In the genomic region with DNA sequence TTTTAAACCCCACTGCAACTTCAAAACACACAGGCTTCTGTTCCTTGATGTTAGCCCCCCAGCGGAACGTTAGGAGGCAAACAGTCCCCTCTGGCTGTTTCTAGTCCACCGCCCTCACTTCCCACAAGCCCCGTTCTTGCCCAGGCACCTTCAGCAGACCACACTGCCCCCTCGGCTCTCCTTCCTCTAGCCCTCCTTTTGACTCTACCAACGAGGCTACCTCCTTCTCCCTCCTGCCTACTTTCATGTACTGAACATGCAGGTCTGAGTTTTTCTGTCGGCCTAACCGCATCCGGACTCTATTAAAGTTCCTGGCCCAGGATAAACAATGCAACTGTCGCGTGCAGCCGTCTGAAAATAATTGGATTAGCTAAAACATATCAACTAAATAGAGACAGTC, we compare ENCODE assay signal across 10 mouse cellular contexts. TPM values are rescaled to one million over a fixed set of nuclear protein-coding genes. Genes with fewer than 3 reads are reported as not detected.
DNase-seq lines count a peak whose midpoint lies in the region; ATAC-seq and TF ChIP-seq lines count a peak whose summit lies in the region.
"Had no signal": no experiment of that assay in that cellular context is flagged by ENCODE, and none has a peak within 500 bp of the region (broad histone marks: within the 10 kb centered on the region; RNA-seq: fewer than 3 reads in every experiment).

No protein-coding gene starts in this region.

- no peaks in the 10 kb centered on the region for H3K36me3 ChIP-seq in heart, postnatal 0 days (replicated peaks; ENCODE audit: control insufficient read depth, insufficient read depth, low read length)
- no peaks in the 10 kb centered on the region for H3K36me3 ChIP-seq in heart, adult 2 months (ENCODE audit: control insufficient read depth, insufficient read depth, low read length)
- no peaks in the 10 kb centered on the region for H3K36me3 ChIP-seq in hindbrain, embryonic 14.5 days (replicated peaks; ENCODE audit: control insufficient read depth, insufficient read depth)
- H3K36me3 ChIP-seq in neural tube, embryonic 11.5 days (ENCODE audit: control insufficient read depth, insufficient read depth, low read length) = no peaks in the 10 kb centered on the region

- H3K9me3 ChIP-seq in heart, postnatal 0 days (replicated peaks; ENCODE audit: control insufficient read depth, low read length) = no peaks in the 10 kb centered on the region
- no peaks in the 10 kb centered on the region for H3K9me3 ChIP-seq in hindbrain, embryonic 14.5 days (ENCODE audit: control insufficient read depth, low read length)
- H3K9me3 ChIP-seq in neural tube, embryonic 11.5 days (ENCODE audit: control insufficient read depth, low read length) = no peaks in the 10 kb centered on the region

- WGBS in heart, postnatal 0 days = 30% methylated on average over 12 of the region's 12 CpGs
- 41% methylated on average over 12 of the region's 12 CpGs for WGBS in heart, adult 2 months
- WGBS in hindbrain, embryonic 14.5 days = 4% methylated on average over 12 of the region's 12 CpGs
- 4% methylated on average over 12 of the region's 12 CpGs for WGBS in neural tube, embryonic 11.5 days

- TF ChIP-seq POLR2A in heart, adult 2 months (IDR thresholded peaks at IDR 0.05; ENCODE audit: insufficient read depth, low read depth, low read length) = no peak
- no peak for TF ChIP-seq POLR2A in brain, embryonic 14.5 days (IDR thresholded peaks at IDR 0.05; ENCODE audit: borderline replicate concordance, extremely low read depth, insufficient read depth, insufficient read length, poor library complexity, severe bottlenecking)

- no peak for TF ChIP-seq CTCF in heart, postnatal 0 days (IDR thresholded peaks at IDR 0.05; ENCODE audit: low read depth)
- TF ChIP-seq CTCF in heart, adult 2 months (IDR thresholded peaks at IDR 0.05) = no peak
- TF ChIP-seq CTCF in brain, embryonic 14.5 days (IDR thresholded peaks at IDR 0.05; ENCODE audit: borderline replicate concordance, extremely low read depth, insufficient read depth, insufficient read length) = no peak

- no peak overlapping the region for H3K9ac ChIP-seq in heart, postnatal 0 days (replicated peaks; ENCODE audit: low read depth, low read length)
- no peak overlapping the region for H3K9ac ChIP-seq in heart, adult 2 months (ENCODE audit: low read depth, low read length)
- peak overlapping the region; percentile 40 for H3K9ac ChIP-seq in hindbrain, embryonic 14.5 days
- H3K9ac ChIP-seq in neural tube, embryonic 11.5 days (ENCODE audit: low read length) = no peak overlapping the region

- DNase-seq in heart, postnatal 0 days (ENCODE audit: low spot score) = no peak
- no peak for DNase-seq in heart, adult 2 months
- DNase-seq in brain, embryonic 14.5 days (ENCODE audit: low read depth) = peak; percentile 51
- DNase-seq in hindbrain, embryonic 14.5 days (ENCODE audit: low spot score) = no peak
- DNase-seq in neural tube, embryonic 11.5 days (ENCODE audit: low spot score) = no peak
- no peak for DNase-seq in c-Kit-positive CD71-positive TER-119-positive erythroid progenitor cells, embryonic 14.5 days (ENCODE audit: low spot score)
- no peak for DNase-seq in gastrocnemius, postnatal 4 days (ENCODE audit: low spot score in 2 of 2)
- no peak for DNase-seq in cerebellum, adult 11 months
- DNase-seq: right cerebral cortex, postnatal 25 days had no signal

- intact Hi-C loops in heart, adult 2 months (cut with DNase I) = no loop called here

- H3K27ac ChIP-seq in heart, postnatal 0 days (ENCODE audit: low read depth) = no peak overlapping the region; the same call in 1 of the 2 replicates
- H3K27ac ChIP-seq in heart, adult 2 months = no peak overlapping the region
- H3K27ac ChIP-seq in hindbrain, embryonic 14.5 days = peak overlapping the region; percentile 63
- H3K27ac ChIP-seq in neural tube, embryonic 11.5 days (ENCODE audit: low read depth, low read length) = no peak overlapping the region

- no peak for TF ChIP-seq EP300 in heart, postnatal 0 days (IDR thresholded peaks at IDR 0.05; ENCODE audit: low read depth)
- no peak for TF ChIP-seq EP300 in heart, adult 2 months (IDR thresholded peaks at IDR 0.05; ENCODE audit: insufficient read depth, low read depth, low read length)

- no peaks in the 10 kb centered on the region for H3K79me2 ChIP-seq in heart, adult 2 months (replicated peaks; ENCODE audit: control insufficient read depth, insufficient read depth, low read length)

- peak overlapping the region; percentile 19; the same call in 1 of the 2 replicates for H3K4me3 ChIP-seq in heart, postnatal 0 days (ENCODE audit: low read depth, low read length)
- H3K4me3 ChIP-seq in heart, adult 2 months = no peak overlapping the region
- peak overlapping the region; percentile 30 for H3K4me3 ChIP-seq in hindbrain, embryonic 14.5 days (replicated peaks; ENCODE audit: low read length)
- no peak overlapping the region for H3K4me3 ChIP-seq in neural tube, embryonic 11.5 days (ENCODE audit: low read depth, low read length)

- no peak for ATAC-seq in heart, postnatal 0 days (ENCODE audit: insufficient read depth, low read depth)
- ATAC-seq in hindbrain, embryonic 14.5 days (ENCODE audit: low FRiP score) = no peak
- ATAC-seq in neural tube, embryonic 11.5 days (ENCODE audit: insufficient read depth, low FRiP score, low TSS enrichment) = no peak

- peak overlapping the region; percentile 36; the same call in 1 of the 2 replicates for H3K4me2 ChIP-seq in heart, postnatal 0 days (ENCODE audit: low read depth, low read length)
- H3K4me2 ChIP-seq in hindbrain, embryonic 14.5 days (replicated peaks) = peak overlapping the region; percentile 53
- peak overlapping the region; percentile 2; the same call in 1 of the 2 replicates for H3K4me2 ChIP-seq in neural tube, embryonic 11.5 days (ENCODE audit: low read depth)

- no peaks in the 10 kb centered on the region for H3K4me1 ChIP-seq in heart, postnatal 0 days (ENCODE audit: control insufficient read depth, insufficient read depth)
- no peaks in the 10 kb centered on the region for H3K4me1 ChIP-seq in heart, adult 2 months (ENCODE audit: control insufficient read depth, insufficient read depth, low read length)
- no peaks in the 10 kb centered on the region for H3K4me1 ChIP-seq in hindbrain, embryonic 14.5 days (replicated peaks; ENCODE audit: control insufficient read depth, insufficient read depth, low read length)
- H3K4me1 ChIP-seq in neural tube, embryonic 11.5 days (ENCODE audit: control insufficient read depth, insufficient read depth, low read length) = peaks cover 4% of the 10 kb centered on the region; the same call in 1 of the 2 replicates

- H3K27me3 ChIP-seq in heart, postnatal 0 days (ENCODE audit: control insufficient read depth, insufficient read depth, low read length) = peaks cover 79% of the 10 kb centered on the region
- peaks cover 9% of the 10 kb centered on the region for H3K27me3 ChIP-seq in heart, adult 2 months (ENCODE audit: control insufficient read depth, insufficient read depth, low read length)
- H3K27me3 ChIP-seq in hindbrain, embryonic 14.5 days (ENCODE audit: control insufficient read depth, insufficient read depth, low read length) = peaks cover 77% of the 10 kb centered on the region
- H3K27me3 ChIP-seq in neural tube, embryonic 11.5 days (ENCODE audit: control insufficient read depth, insufficient read depth, low read length) = peaks cover 62% of the 10 kb centered on the region

RNA-seq across cellular contexts. Expression of a gene that starts 8.4 kb away (rescaled TPM):
- total RNA-seq in heart, postnatal 0 days (2014; rRNA removed; ENCODE audit: low replicate concordance) = not detected in 2 replicates
- polyA plus RNA-seq in heart, postnatal 0 days (2015; fragmentation: Nextera tagmentation; extraction: Ambion mirVana) = not detected in 2 replicates
- total RNA-seq in heart, adult 2 months (2021) = not detected
- polyA plus RNA-seq in heart, adult 2 months (2012; rRNA removed) = not detected in 2 replicates
- polyA plus RNA-seq in brain, embryonic 14.5 days (2012; rRNA removed) = 1.6 and 2.6 TPM in 2 replicates
- 0.36 and 0.52 TPM in 2 replicates for polyA plus RNA-seq in hindbrain, embryonic 14.5 days (2014; fragmentation: Nextera tagmentation; extraction: Ambion mirVana)
- polyA plus RNA-seq in neural tube, embryonic 11.5 days (2014; fragmentation: Nextera tagmentation; extraction: Ambion mirVana) = 0.41 TPM in 1 of 2 replicates, not detected in the other
- total RNA-seq in gastrocnemius, postnatal 4 days (2021) = not detected
- total RNA-seq: liver, adult 2 months had no signal
- polyA plus RNA-seq: liver, adult 2 months had no signal

RNA-seq across cellular contexts. Expression of a gene that starts 16.7 kb away (rescaled TPM):
- total RNA-seq in heart, postnatal 0 days (2014; rRNA removed; ENCODE audit: low replicate concordance) = not detected in 2 replicates
- not detected in 2 replicates for polyA plus RNA-seq in heart, postnatal 0 days (2015; fragmentation: Nextera tagmentation; extraction: Ambion mirVana)
- total RNA-seq in heart, adult 2 months (2021) = not detected
- polyA plus RNA-seq in heart, adult 2 months (2012; rRNA removed) = not detected in 2 replicates
- 1.0 and 1.3 TPM in 2 replicates for polyA plus RNA-seq in brain, embryonic 14.5 days (2012; rRNA removed)
- polyA plus RNA-seq in hindbrain, embryonic 14.5 days (2014; fragmentation: Nextera tagmentation; extraction: Ambion mirVana) = 1.1 and 1.2 TPM in 2 replicates
- polyA plus RNA-seq in neural tube, embryonic 11.5 days (2014; fragmentation: Nextera tagmentation; extraction: Ambion mirVana) = not detected in 2 replicates
- total RNA-seq in gastrocnemius, postnatal 4 days (2021) = not detected
- total RNA-seq: liver, adult 2 months had no signal
- polyA plus RNA-seq: liver, adult 2 months had no signal

RNA-seq across cellular contexts. Expression of a gene that starts 17.2 kb away (rescaled TPM):
- 0.89 TPM in 1 of 2 replicates, not detected in the other for total RNA-seq in heart, postnatal 0 days (2014; rRNA removed; ENCODE audit: low replicate concordance)
- 0.83 and 0.93 TPM in 2 replicates for polyA plus RNA-seq in heart, postnatal 0 days (2015; fragmentation: Nextera tagmentation; extraction: Ambion mirVana)
- under 1 TPM; 0.59 to 0.91 TPM for total RNA-seq in heart, adult 2 months (2021)
- 0.32 and 0.57 TPM in 2 replicates for polyA plus RNA-seq in heart, adult 2 months (2012; rRNA removed)
- polyA plus RNA-seq in brain, embryonic 14.5 days (2012; rRNA removed) = 12.4 and 29.4 TPM in 2 replicates
- 28.2 and 29.0 TPM in 2 replicates for polyA plus RNA-seq in hindbrain, embryonic 14.5 days (2014; fragmentation: Nextera tagmentation; extraction: Ambion mirVana)
- polyA plus RNA-seq in neural tube, embryonic 11.5 days (2014; fragmentation: Nextera tagmentation; extraction: Ambion mirVana) = 8.6 and 9.1 TPM in 2 replicates
- 1 to 10 TPM in 1 of 2 experiments, under 1 TPM in 1; 0.65 to 1.9 TPM for total RNA-seq in gastrocnemius, postnatal 4 days (2021)
- total RNA-seq: liver, adult 2 months had no signal

Comparison
In these comparisons a context has a peak if more than half of its experiments do, and no peak if none do; other contexts are left out.
1. H3K4me3 ChIP-seq: peak in heart, postnatal 0 days (single experiment) and hindbrain, embryonic 14.5 days (single experiment); none in heart, adult 2 months (single experiment) and neural tube, embryonic 11.5 days (single experiment).
2. H3K4me2 ChIP-seq: peak in every context shown above with its lines; median percentile 53 in hindbrain, embryonic 14.5 days; 36 in heart, postnatal 0 days; 2 in neural tube, embryonic 11.5 days.